Mouse (Mus musculus): ENCODE measurements at regions not wholly inside any gene's neighbourhood (a gene's known extent, or its start where the extent isn't known, plus 50 kb on each side); places are given as distances from the start of the nearest gene placed in this dataset.

DNA sequence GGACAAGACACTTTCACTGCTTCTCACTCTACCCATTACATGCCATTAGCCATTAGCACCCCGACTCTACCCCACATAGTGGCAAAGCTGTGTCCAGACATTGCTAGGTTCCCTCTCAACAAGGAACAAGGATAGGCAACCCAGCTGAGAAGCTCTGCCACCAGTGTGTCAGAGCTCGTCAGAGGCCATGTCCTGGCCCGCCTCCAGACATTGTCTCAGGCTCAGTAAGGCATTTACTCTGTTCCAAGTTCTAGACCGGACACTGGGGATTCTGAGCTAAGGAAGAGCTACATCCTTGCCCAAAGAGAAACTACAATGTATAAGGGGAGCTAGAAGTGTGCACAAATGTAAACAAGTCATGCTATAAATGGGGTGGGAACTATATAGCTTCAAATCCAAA is 66.2 kb upstream of the Gm15217 start:
- Histone ChIP-seq H3K4me1 (ENCODE audit: control insufficient read depth, insufficient read depth, low read length) (no peaks in the 10 kb centered on the region), H3K27ac (ENCODE audit: insufficient read depth, low read depth, low read length) (no peak overlapping the region), H3K4me3 (ENCODE audit: insufficient read depth, low read length) (no peak overlapping the region)
- TF ChIP-seq CTCF (IDR thresholded peaks at IDR 0.05; ENCODE audit: low read depth, low read length) = no peak
- no peak for TF ChIP-seq POLR2A (IDR thresholded peaks at IDR 0.05; ENCODE audit: borderline replicate concordance, low read depth, low read length)

DNA sequence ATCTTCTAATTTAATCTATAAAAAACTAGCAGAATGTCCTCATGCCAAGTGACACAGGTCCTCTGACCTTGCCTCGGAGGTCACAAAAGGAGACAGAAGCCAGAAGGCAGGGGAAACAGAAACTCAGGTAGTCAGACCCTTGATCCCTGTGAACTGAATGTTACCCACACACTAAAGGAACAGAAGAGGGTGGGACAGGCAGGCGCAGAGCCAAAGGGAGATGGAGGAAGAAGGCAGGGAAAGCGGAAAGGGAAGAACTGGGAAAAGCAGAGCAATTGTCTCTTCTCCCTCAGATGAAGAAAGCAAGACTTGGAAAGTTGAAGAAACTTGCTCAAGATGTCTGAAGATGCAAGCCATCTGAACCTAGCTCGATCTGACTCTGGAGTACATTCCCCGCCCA is 62.7 kb upstream of the Gm15217 start:
- Histone ChIP-seq H3K27ac (ENCODE audit: insufficient read depth, low read depth, low read length) (no peak overlapping the region), H3K4me1 (ENCODE audit: control insufficient read depth, insufficient read depth, low read length) (no peaks in the 10 kb centered on the region), H3K4me3 (ENCODE audit: insufficient read depth, low read length) (no peak overlapping the region)
- TF ChIP-seq CTCF (IDR thresholded peaks at IDR 0.05; ENCODE audit: low read depth, low read length) (no peak), POLR2A (IDR thresholded peaks at IDR 0.05; ENCODE audit: borderline replicate concordance, low read depth, low read length) (no peak)

DNA sequence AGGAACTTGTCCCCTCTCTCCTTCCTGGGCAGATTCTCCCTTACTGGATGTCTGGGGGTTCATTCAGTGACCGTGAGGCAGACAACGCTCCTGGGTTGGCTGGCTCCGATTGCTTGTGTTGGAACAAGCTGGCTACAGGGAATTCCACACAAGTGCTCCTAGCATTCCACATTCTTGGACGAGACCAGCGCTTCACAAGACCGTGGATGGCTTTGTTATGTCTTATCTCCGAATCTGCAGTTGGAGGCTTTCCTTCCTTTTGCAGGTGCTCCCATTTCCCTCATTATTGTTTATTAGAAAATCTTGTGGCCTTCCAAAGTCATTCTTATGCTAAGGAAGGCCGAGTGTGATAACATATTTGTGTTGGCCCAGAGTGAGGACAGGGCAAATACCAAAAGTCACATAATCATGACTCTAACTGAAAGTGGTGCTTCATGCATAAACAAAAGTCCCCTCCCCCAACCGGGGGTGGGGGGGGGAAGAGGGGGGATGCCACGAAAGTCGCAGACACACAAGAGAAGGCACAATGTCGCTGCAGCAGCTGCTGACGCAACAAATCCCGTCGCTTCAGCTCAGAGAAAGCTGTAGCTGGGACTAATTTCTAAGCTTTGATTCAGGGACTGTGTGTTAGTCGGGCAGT is 61.7 kb upstream of the Gm15217 start:
- Histone ChIP-seq H3K27ac (ENCODE audit: insufficient read depth, low read depth, low read length) (no peak overlapping the region), H3K4me3 (ENCODE audit: insufficient read depth, low read length) (no peak overlapping the region), H3K4me1 (ENCODE audit: control insufficient read depth, insufficient read depth, low read length) (no peaks in the 10 kb centered on the region)
- TF ChIP-seq POLR2A (IDR thresholded peaks at IDR 0.05; ENCODE audit: borderline replicate concordance, low read depth, low read length) (no peak), CTCF (IDR thresholded peaks at IDR 0.05; ENCODE audit: low read depth, low read length) (no peak)

DNA sequence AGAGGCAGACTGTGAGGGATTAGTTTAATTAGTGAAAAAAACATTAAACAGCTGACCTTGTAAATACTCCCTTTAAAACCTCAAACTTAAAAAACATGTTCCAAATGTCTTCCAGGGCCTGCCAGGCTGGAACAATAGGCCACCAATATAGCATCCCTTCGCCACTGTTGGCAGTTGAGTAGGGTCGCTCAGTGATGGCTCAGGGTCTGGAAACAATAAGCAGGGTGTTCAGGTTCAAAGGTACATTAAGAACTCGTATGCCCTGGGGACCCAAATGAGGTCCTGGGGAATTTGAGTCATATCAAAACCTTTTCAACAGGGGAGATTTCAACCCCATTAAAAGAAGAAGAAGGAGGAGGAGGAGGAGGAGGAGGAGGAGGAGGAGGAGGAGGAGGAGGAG is 51.1 kb upstream of the Gm15217 start:
- Histone ChIP-seq H3K4me1 (ENCODE audit: control insufficient read depth, insufficient read depth, low read length) (no peaks in the 10 kb centered on the region), H3K4me3 (ENCODE audit: insufficient read depth, low read length) (no peak overlapping the region), H3K27ac (ENCODE audit: insufficient read depth, low read depth, low read length) (no peak overlapping the region)
- no peak for TF ChIP-seq POLR2A (IDR thresholded peaks at IDR 0.05; ENCODE audit: borderline replicate concordance, low read depth, low read length)
- TF ChIP-seq CTCF (IDR thresholded peaks at IDR 0.05; ENCODE audit: low read depth, low read length) = no peak

Measured in bone marrow macrophage, adult 2 months (primary cell).